Mouse (Mus musculus) splenic B cell, adult 2 months (primary cell): Measurements from ENCODE around the gene Arhgap21.
A peak's percentile ranks its signal among the peaks of the same experiment; 100 is the strongest.

ENCODE experiments used
- DNase-seq: peaks from one replicate; pipeline ENCODE4 v3.0.0-alpha.2; 2011; ENCODE audit warnings: low read depth, low spot score
- H3K27me3 ChIP-seq: 2 replicates; pipeline ENCODE4 v1.6.1; 2012; ENCODE audit warnings: mild to moderate bottlenecking, low read length, moderate library complexity, mixed read lengths; ENCODE audit not compliant: control insufficient read depth, poor library complexity, insufficient read depth, severe bottlenecking
- H3K36me3 ChIP-seq: 2 replicates; pipeline ENCODE4 v1.6.1; 2012; ENCODE audit warnings: mild to moderate bottlenecking, low read length, moderate library complexity, mixed read lengths; ENCODE audit not compliant: control insufficient read depth, poor library complexity, insufficient read depth, severe bottlenecking

Gene Arhgap21

GRCm38 (mm10) chr2:20968441-20969200 lies at the start of gene Arhgap21:
Gene Arhgap21 (minus strand): TSS chr2:20968881.
- no peaks in the 10 kb centered on the region for H3K27me3 ChIP-seq
- DNase-seq: peak; percentile 54

GRCm38 (mm10) chr2:21016589-21016988 lies 47.9 kb upstream of the Arhgap21 start:
- Histone ChIP-seq H3K27me3 (no peaks in the 10 kb centered on the region), H3K36me3 (no peaks in the 10 kb centered on the region)
- DNase-seq: no peak

More at GRCm38 (mm10) chr2:20968441-20969200, at the start of gene Arhgap21:
- H3K36me3 ChIP-seq: no peaks in the 10 kb centered on the region

- H3K36me3 ChIP-seq: no peaks in the 10 kb centered on the region
Observed at GRCm38 (mm10) chr2:21010806-21011397, 42.2 kb upstream of the Arhgap21 start.

GRCm38 (mm10) chr2:21010219-21010618 lies 41.5 kb upstream of the Arhgap21 start:
- H3K36me3 ChIP-seq: no peaks in the 10 kb centered on the region
- no peak for DNase-seq
- no peaks in the 10 kb centered on the region for H3K27me3 ChIP-seq

More at GRCm38 (mm10) chr2:21010806-21011397, 42.2 kb upstream of the Arhgap21 start:
- no peak for DNase-seq
- no peaks in the 10 kb centered on the region for H3K27me3 ChIP-seq

GRCm38 (mm10) chr2:21009258-21010140 lies 40.8 kb upstream of the Arhgap21 start:
- no peak for DNase-seq
- Histone ChIP-seq H3K27me3 (no peaks in the 10 kb centered on the region), H3K36me3 (no peaks in the 10 kb centered on the region)

- Histone ChIP-seq H3K27me3 (no peaks in the 10 kb centered on the region), H3K36me3 (no peaks in the 10 kb centered on the region)
- no peak for DNase-seq
Observed at GRCm38 (mm10) chr2:21002538-21002937, 33.9 kb upstream of the Arhgap21 start.

GRCm38 (mm10) chr2:21001156-21001555 lies 32.5 kb upstream of the Arhgap21 start:
- Histone ChIP-seq H3K36me3 (no peaks in the 10 kb centered on the region), H3K27me3 (no peaks in the 10 kb centered on the region)
- no peak for DNase-seq

GRCm38 (mm10) chr2:20995547-20995946 lies 26.9 kb upstream of the Arhgap21 start:
- no peaks in the 10 kb centered on the region for H3K27me3 ChIP-seq
- DNase-seq: no peak
- no peaks in the 10 kb centered on the region for H3K36me3 ChIP-seq

GRCm38 (mm10) chr2:20991508-20991907 lies 22.8 kb upstream of the Arhgap21 start:
- Histone ChIP-seq H3K27me3 (no peaks in the 10 kb centered on the region), H3K36me3 (no peaks in the 10 kb centered on the region)
- DNase-seq: no peak

GRCm38 (mm10) chr2:20990907-20991306 lies 22.2 kb upstream of the Arhgap21 start:
- no peaks in the 10 kb centered on the region for H3K36me3 ChIP-seq
- no peaks in the 10 kb centered on the region for H3K27me3 ChIP-seq
- no peak for DNase-seq

- H3K36me3 ChIP-seq: no peaks in the 10 kb centered on the region
- no peaks in the 10 kb centered on the region for H3K27me3 ChIP-seq
- no peak for DNase-seq
Observed at GRCm38 (mm10) chr2:20990056-20990455, 21.4 kb upstream of the Arhgap21 start.

GRCm38 (mm10) chr2:20987822-20988221 lies 19.1 kb upstream of the Arhgap21 start:
- no peak for DNase-seq
- Histone ChIP-seq H3K36me3 (no peaks in the 10 kb centered on the region), H3K27me3 (no peaks in the 10 kb centered on the region)

GRCm38 (mm10) chr2:20978726-20979125 lies 10.0 kb upstream of the Arhgap21 start:
- Histone ChIP-seq H3K27me3 (no peaks in the 10 kb centered on the region), H3K36me3 (no peaks in the 10 kb centered on the region)
- DNase-seq: no peak

- DNase-seq: no peak
- H3K36me3 ChIP-seq: no peaks in the 10 kb centered on the region
- H3K27me3 ChIP-seq: no peaks in the 10 kb centered on the region
Observed at GRCm38 (mm10) chr2:20977051-20977450, 8.4 kb upstream of the Arhgap21 start.

- DNase-seq: no peak
- Histone ChIP-seq H3K36me3 (no peaks in the 10 kb centered on the region), H3K27me3 (no peaks in the 10 kb centered on the region)
Observed at GRCm38 (mm10) chr2:20973513-20973912, 4.8 kb upstream of the Arhgap21 start.
